Mouse (Mus musculus): Measurements from ENCODE around the gene Itpr1. TPM values are rescaled to one million over a fixed set of nuclear protein-coding genes. Genes with fewer than 3 reads are reported as not detected.

The Itpr1 gene
- polyA plus RNA-seq, 1 experiment from 2014 or later: 2.3 TPM

DNA sequence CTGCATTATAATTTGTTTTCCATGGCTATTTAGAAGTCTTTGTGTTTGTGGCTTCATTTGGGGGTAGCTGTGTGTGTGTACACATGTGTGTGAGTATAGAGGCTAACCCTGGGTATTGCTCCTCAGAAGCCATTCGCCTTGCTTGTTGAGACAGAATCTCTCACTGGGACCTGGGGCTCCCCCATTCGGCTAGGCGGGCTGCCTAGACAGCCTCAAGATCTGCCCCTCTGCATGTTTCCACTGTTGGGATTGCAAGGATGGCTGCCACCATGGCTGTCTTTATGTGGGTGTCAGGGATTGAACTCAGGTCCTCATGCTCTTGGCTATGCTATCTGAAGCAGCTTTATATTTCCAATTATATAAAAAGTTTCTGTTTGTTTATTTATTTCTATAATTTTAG lies 44.3 kb downstream of the Itpr1 start:
- no peak overlapping the region for H3K9ac ChIP-seq
- WGBS (ENCODE audit: insufficient replicate concordance): 82% methylated on average over 3 of the region's 3 CpGs
- no peak overlapping the region for H3K27ac ChIP-seq
- no peak for DNase-seq
- H3K4me1 ChIP-seq (replicated peaks): peaks cover 37% of the 10 kb centered on the region
- no peaks in the 10 kb centered on the region for H3K9me3 ChIP-seq (replicated peaks)
- no peaks in the 10 kb centered on the region for H3K36me3 ChIP-seq
- H3K4me3 ChIP-seq (replicated peaks): no peak overlapping the region
- ATAC-seq (ENCODE audit: low read depth): no peak
- H3K27me3 ChIP-seq: no peaks in the 10 kb centered on the region
- no peak overlapping the region for H3K4me2 ChIP-seq

DNA sequence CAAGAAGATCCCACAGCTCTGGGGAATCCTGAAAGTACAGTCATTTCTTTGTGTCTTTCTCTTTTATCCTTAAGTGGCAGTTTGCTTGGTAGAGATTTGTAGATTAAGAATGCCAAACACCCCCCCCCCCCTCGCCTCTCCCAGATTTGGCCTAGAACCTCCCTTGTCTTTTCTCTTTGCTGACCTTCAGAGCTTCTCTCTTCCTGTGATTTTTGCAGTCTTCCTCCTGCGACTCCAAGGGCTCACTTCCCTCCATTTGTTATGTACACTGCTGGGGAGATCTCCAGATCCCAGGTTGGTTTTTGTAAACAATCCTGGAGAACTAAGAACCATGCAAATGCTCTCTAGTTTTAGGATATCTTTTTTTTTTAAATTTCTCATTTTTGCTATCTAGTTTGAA lies 45.7 kb downstream of the Itpr1 start:
- H3K9me3 ChIP-seq (replicated peaks): no peaks in the 10 kb centered on the region
- H3K4me1 ChIP-seq (replicated peaks): peaks cover 36% of the 10 kb centered on the region
- no peaks in the 10 kb centered on the region for H3K27me3 ChIP-seq
- no peak overlapping the region for H3K9ac ChIP-seq
- H3K4me2 ChIP-seq: no peak overlapping the region
- no peaks in the 10 kb centered on the region for H3K36me3 ChIP-seq
- DNase-seq (no peak), ATAC-seq (ENCODE audit: low read depth) (no peak)
- no peak overlapping the region for H3K27ac ChIP-seq
- 45% methylated on average over 2 of the region's 2 CpGs for WGBS (ENCODE audit: insufficient replicate concordance)
- no peak overlapping the region for H3K4me3 ChIP-seq (replicated peaks)

DNA sequence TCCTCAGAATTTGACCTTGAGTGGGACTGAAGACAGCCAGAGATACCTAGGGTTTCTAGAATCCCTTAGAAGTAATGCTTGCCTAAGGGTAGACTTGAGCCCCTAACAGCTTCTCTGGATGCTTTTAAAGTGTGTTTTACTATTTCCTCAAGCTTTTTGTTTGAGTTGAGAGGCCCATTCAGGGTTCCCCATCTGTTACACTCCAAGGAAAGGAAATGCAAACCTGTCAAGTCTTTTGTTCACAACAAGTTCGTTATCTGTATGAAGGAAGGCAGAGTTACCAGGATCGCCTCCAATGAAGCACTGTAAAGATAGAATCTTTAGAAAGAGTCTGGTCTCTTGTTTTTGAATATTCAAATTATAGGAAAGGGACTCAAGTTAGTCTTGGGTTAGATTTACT lies 46.8 kb downstream of the Itpr1 start:
- Histone ChIP-seq H3K27me3 (no peaks in the 10 kb centered on the region), H3K27ac (no peak overlapping the region), H3K9me3 (replicated peaks) (no peaks in the 10 kb centered on the region), H3K9ac (no peak overlapping the region), H3K36me3 (no peaks in the 10 kb centered on the region), H3K4me3 (replicated peaks) (no peak overlapping the region), H3K4me1 (replicated peaks) (peaks cover 36% of the 10 kb centered on the region), H3K4me2 (no peak overlapping the region)
- DNase-seq: no peak
- ATAC-seq (ENCODE audit: low read depth): no peak
- WGBS (ENCODE audit: insufficient replicate concordance): 18% methylated on average over 2 of the region's 2 CpGs

DNA sequence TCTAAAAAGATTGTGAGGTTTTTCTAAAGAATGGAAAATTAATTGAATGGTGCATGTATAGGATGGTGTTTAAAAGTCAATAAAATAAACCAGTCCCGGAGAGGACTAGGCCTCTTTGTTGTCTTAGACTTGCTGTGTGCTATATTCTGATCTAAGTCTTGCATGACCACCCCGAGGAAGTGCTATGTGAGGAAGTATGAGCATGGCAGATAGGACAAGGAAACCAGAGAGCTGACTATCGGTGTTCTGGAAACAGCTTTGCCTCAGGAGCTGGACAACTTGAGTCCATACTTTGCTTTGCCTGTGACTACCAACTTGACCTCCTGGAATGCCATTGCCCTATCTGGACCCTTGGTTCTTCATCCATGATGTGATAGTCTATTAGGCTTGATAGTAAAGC lies 48.6 kb downstream of the Itpr1 start:
- WGBS (ENCODE audit: insufficient replicate concordance): 35% methylated on average over 3 of the region's 3 CpGs
- no peak for ATAC-seq (ENCODE audit: low read depth)
- Histone ChIP-seq H3K27me3 (no peaks in the 10 kb centered on the region), H3K9me3 (replicated peaks) (no peaks in the 10 kb centered on the region), H3K9ac (no peak overlapping the region), H3K27ac (no peak overlapping the region), H3K4me2 (no peak overlapping the region), H3K4me1 (replicated peaks) (peaks cover 36% of the 10 kb centered on the region), H3K4me3 (replicated peaks) (no peak overlapping the region), H3K36me3 (no peaks in the 10 kb centered on the region)
- DNase-seq: no peak

DNA sequence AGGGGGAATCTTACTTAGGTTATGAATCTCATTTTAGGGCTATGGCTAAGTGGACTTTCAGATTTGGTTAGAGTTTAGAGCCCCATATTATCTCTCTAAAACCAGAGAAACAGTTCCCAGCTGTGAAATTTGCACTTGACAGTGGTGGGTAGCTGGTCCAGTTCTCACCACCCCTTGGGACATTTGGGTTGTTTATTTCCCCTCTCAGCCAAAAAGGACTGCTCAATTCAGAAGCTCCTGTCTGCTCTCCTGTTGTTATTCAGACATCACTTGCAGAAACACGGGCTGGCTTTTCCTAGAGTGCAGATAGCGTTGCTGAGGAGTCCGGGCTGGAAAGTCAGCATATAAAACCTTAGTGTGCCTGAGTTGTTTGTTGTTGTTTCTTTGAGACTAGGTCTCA lies 51.3 kb downstream of the Itpr1 start:
- no peaks in the 10 kb centered on the region for H3K36me3 ChIP-seq
- H3K9ac ChIP-seq: no peak overlapping the region
- WGBS (ENCODE audit: insufficient replicate concordance): 82% methylated on average over 3 of the region's 3 CpGs
- H3K4me2 ChIP-seq: no peak overlapping the region
- H3K4me3 ChIP-seq (replicated peaks): no peak overlapping the region
- ATAC-seq (ENCODE audit: low read depth) (no peak), DNase-seq (no peak)
- H3K4me1 ChIP-seq (replicated peaks): peaks cover 27% of the 10 kb centered on the region
- H3K27me3 ChIP-seq: no peaks in the 10 kb centered on the region
- H3K9me3 ChIP-seq (replicated peaks): no peaks in the 10 kb centered on the region
- no peak overlapping the region for H3K27ac ChIP-seq

DNA sequence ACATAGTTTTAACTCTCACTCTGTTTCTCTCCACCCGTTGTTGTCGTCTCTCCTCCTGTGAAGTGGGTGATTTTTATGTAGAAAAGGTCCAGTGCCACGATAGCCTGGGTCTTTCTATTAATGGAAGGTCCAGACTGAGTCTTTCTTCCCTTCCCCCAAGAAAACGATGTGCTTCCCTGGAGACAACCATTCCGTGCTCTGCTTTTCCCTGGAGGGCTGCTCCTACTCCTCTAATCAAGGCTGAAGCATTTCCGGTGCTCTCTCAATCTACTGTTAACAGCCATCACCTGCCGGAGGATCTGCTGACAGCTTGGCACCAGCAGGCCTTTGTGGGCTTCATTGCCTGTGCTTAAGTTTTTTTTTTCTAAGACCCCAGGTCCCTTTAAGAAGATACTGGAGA lies 60.6 kb downstream of the Itpr1 start:
- H3K9me3 ChIP-seq (replicated peaks): no peaks in the 10 kb centered on the region
- ATAC-seq (ENCODE audit: low read depth) (no peak), DNase-seq (no peak)
- no peaks in the 10 kb centered on the region for H3K27me3 ChIP-seq
- no peak overlapping the region for H3K4me3 ChIP-seq (replicated peaks)
- no peak overlapping the region for H3K27ac ChIP-seq
- no peaks in the 10 kb centered on the region for H3K36me3 ChIP-seq
- WGBS (ENCODE audit: insufficient replicate concordance): 72% methylated on average over 7 of the region's 7 CpGs
- no peak overlapping the region for H3K9ac ChIP-seq
- H3K4me2 ChIP-seq: no peak overlapping the region
- H3K4me1 ChIP-seq (replicated peaks): 0 out of 2 replicates have a peak, but pooled peaks cover 7% of the 10 kb centered on the region

DNA sequence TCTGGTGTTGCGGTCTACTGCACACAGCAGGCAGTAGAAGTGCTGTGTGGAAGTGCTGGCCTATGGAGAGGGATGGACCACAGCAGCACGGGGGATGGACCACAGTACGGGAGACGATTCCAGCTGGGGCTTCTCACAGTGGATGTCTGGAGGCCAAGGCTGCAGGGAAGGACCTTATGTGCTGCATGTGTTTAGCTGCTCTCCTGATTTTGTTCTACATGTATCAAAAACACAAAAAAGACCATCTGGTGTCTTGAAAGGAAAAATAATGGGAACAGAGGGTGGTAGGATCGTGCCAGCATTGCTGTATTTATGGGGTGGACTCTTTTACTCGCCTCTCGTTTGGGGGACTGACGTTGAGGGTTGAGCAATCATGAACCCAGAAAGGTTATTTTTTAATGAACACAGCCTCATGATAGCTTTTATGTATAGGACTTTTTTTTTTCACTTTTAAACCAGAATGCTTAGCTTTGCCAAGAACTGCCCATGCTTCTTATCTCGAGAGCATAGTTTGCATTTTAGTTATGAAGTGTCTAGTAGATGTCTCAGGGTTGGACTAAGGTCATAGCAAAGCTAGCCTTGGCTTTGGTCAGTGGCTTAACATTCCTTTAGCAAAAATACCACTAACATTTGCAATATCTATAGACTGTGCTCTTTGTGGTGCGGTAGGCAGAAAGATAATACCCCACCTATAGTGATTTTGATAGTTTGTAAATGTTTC lies 61.6 kb downstream of the Itpr1 start:
- Histone ChIP-seq H3K36me3 (no peaks in the 10 kb centered on the region), H3K9ac (no peak overlapping the region), H3K27me3 (no peaks in the 10 kb centered on the region), H3K4me1 (replicated peaks) (0 out of 2 replicates have a peak, but pooled peaks cover 7% of the 10 kb centered on the region), H3K4me3 (replicated peaks) (no peak overlapping the region), H3K27ac (0 out of 2 replicates have a peak overlapping the region, but pooled peaks have one; percentile 41), H3K4me2 (no peak overlapping the region), H3K9me3 (replicated peaks) (no peaks in the 10 kb centered on the region)
- no peak for DNase-seq
- no peak for ATAC-seq (ENCODE audit: low read depth)
- WGBS (ENCODE audit: insufficient replicate concordance): 72% methylated on average over 10 of the region's 10 CpGs

DNA sequence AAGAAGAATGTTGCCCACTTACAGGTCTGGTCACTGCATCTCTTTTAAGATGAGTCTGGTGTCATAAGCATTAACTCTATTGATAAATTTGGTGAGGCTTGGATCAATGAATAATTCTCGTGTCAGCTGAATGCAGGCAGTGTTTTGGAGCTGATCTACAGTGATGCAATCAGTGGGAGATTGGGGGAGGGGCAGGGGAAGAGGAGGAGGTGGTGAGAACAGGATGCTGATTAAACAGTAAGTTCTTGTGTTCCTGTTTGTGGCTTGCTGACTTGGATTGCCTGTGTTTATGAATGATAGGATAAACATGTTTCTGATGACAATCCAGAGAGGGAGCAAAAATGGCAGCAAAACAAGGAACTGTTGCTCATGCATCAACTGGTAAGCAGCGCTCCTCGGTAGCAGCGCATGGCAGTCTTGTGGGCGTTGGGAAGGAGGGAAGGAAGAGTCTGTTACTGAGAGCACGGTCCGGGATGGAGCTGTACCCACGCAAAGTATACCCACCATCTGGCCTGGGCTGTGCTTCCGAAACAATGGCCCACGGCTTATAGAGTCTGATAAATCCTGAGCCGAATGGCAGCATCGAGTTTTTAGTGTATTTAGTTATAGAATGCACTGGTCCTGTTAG lies 64.1 kb downstream of the Itpr1 start:
- no peak overlapping the region for H3K27ac ChIP-seq
- ATAC-seq (ENCODE audit: low read depth): no peak
- H3K4me1 ChIP-seq (replicated peaks): 0 out of 2 replicates have a peak, but pooled peaks cover 7% of the 10 kb centered on the region
- no peaks in the 10 kb centered on the region for H3K36me3 ChIP-seq
- no peak overlapping the region for H3K9ac ChIP-seq
- 67% methylated on average over 12 of the region's 12 CpGs for WGBS (ENCODE audit: insufficient replicate concordance)
- no peaks in the 10 kb centered on the region for H3K9me3 ChIP-seq (replicated peaks)
- H3K4me3 ChIP-seq (replicated peaks): no peak overlapping the region
- H3K4me2 ChIP-seq: no peak overlapping the region
- H3K27me3 ChIP-seq: no peaks in the 10 kb centered on the region
- DNase-seq: no peak

DNA sequence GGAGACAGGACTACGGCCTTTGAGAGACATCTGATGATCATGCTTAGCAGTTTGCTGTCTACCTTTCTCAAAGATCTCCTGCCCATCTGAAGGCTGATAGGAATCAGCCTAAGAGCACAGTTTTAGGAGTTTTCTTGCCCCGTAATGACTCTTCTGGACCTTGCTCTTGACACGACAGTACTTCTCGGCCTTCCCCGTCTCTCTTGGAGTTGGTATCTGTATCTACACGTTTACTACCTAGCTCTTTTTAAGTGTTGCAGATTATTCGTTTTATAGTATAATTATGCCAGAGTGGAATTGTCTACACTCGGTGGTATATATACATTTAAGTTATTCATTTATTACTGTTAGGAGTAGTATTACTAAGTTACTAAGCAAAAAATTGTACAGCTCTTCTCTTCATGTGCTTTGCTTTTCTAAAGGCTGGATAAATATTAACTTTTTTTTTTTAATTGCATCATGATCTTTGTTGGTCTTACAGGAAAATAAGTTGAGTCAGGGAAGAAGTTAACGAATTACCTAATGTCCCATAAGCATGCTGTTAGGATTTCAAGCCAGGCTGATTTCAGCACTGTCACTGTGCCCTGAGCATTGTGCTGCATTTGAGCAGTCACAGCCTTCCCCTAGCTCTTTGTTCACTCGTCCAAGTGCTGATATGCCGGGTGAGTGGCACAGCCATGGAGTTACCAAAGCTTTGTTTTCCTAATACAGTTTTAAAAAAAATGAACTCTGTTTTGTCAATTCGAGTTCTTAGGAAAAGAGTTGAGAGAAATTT lies 64.9 kb downstream of the Itpr1 start:
- no peak overlapping the region for H3K9ac ChIP-seq
- no peaks in the 10 kb centered on the region for H3K27me3 ChIP-seq
- ATAC-seq (ENCODE audit: low read depth) (no peak), DNase-seq (no peak)
- no peaks in the 10 kb centered on the region for H3K9me3 ChIP-seq (replicated peaks)
- H3K27ac ChIP-seq: no peak overlapping the region
- peaks cover 11% of the 10 kb centered on the region for H3K4me1 ChIP-seq (replicated peaks)
- 69% methylated on average over 12 of the region's 12 CpGs for WGBS (ENCODE audit: insufficient replicate concordance)
- H3K36me3 ChIP-seq: no peaks in the 10 kb centered on the region
- no peak overlapping the region for H3K4me2 ChIP-seq
- H3K4me3 ChIP-seq (replicated peaks): no peak overlapping the region

DNA sequence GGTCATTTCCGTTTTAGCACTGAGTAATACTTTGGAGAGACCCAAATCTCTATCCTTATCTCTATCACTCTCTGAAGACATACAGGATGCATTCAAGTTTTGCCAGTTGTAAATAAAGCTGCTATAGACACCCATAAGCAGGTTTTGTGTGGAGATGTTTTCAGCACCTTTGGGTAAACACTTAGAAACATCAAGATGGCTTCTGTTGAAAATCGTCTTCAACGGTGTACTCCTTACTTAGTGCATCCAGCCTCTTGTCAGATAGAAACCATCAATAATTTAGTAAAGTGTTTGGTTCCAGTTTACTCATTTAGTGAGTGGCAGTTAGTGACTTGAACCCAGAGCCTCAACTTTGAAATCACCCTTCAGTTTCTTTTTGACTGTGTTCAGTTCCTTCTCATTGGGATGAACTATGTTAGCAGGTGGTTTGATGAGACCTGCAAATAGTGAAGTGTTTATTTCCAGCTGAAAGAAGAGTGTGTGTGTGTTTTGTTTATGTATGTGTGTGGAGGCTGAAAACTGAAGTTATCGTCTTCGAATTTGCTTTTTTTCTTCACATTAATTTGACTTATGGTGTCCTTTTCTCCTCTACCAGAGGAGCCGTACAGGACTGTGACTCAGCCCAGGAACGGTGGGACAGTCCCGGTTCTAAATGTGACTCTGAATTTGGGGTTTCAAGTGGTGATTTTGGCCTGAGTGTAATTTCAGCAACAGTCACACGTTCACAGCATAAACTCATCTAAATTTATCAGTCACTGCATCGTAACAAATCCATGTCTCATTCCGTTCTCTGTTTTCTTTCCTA lies 66.1 kb downstream of the Itpr1 start:
- Histone ChIP-seq H3K4me2 (no peak overlapping the region), H3K9me3 (replicated peaks) (no peaks in the 10 kb centered on the region), H3K4me1 (replicated peaks) (peaks cover 11% of the 10 kb centered on the region), H3K4me3 (replicated peaks) (no peak overlapping the region), H3K27me3 (no peaks in the 10 kb centered on the region), H3K27ac (no peak overlapping the region), H3K9ac (no peak overlapping the region), H3K36me3 (no peaks in the 10 kb centered on the region)
- ATAC-seq (ENCODE audit: low read depth) (no peak), DNase-seq (no peak)
- WGBS (ENCODE audit: insufficient replicate concordance): 69% methylated on average over 11 of the region's 11 CpGs

DNA sequence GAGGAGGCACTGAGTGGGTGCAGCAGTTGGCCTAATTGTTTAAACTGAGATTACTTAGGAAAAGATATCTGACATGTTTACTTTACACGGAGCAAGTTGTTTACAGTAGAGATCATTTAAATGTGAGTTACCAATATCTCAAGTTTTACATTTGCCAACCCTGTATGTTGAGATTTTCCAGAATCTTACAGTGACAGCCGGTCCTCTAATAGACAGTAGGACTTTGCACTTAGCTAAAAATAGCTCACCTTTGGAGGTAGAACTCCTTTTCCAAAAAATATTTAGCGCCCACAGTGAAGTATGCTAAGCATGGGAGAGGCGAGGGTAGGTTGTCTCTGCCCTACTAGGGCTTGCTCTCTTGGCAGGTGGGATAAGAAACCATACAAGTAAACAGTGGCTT lies 69.2 kb downstream of the Itpr1 start:
- no peak for ATAC-seq (ENCODE audit: low read depth)

More for the DNA sequence above, 69.2 kb downstream of the Itpr1 start:
- H3K4me2 ChIP-seq: no peak overlapping the region
- H3K9me3 ChIP-seq (replicated peaks): no peaks in the 10 kb centered on the region
- DNase-seq: no peak
- no peak overlapping the region for H3K4me3 ChIP-seq (replicated peaks)
- H3K27me3 ChIP-seq: no peaks in the 10 kb centered on the region
- H3K27ac ChIP-seq: no peak overlapping the region
- H3K4me1 ChIP-seq (replicated peaks): peaks cover 4% of the 10 kb centered on the region
- H3K36me3 ChIP-seq: no peaks in the 10 kb centered on the region
- no peak overlapping the region for H3K9ac ChIP-seq
- 59% methylated on average over 4 of the region's 4 CpGs for WGBS (ENCODE audit: insufficient replicate concordance)
